Mouse (Mus musculus): ENCODE measurements at regions not wholly inside any gene's neighbourhood (a gene's known extent, or its start where the extent isn't known, plus 50 kb on each side); places are given as distances from the start of the nearest gene placed in this dataset.

- no peak for TF ChIP-seq GATA1 (IDR thresholded peaks at IDR 0.05; ENCODE audit: borderline replicate concordance, low read length)
- TF ChIP-seq FLI1 (IDR thresholded peaks at IDR 0.05; ENCODE audit: low read length): no peak
Measured at GRCm38 (mm10) chr17:15311822-15312221, 64.8 kb downstream of the Dll1 start.

Measured in megakaryocyte, embryonic 14.5 days (primary cell).